ENCODE assay signal across 31 mouse cellular contexts in genomic region chr3:93202499-93202898, GRCm38 (mm10). TPM values are rescaled to one million over a fixed set of nuclear protein-coding genes. Genes with fewer than 3 reads are reported as not detected.
DNase-seq lines count a peak whose midpoint lies in the region; ATAC-seq lines count a peak whose summit lies in the region.
"Had no signal": no experiment of that assay in that cellular context is flagged by ENCODE, and none has a peak within 500 bp of the region (broad histone marks: within the 10 kb centered on the region; RNA-seq: fewer than 3 reads in every experiment).

No protein-coding gene starts in this region.

- no peak overlapping the region for H3K4me3 ChIP-seq in heart, embryonic 11.5 days (ENCODE audit: low read depth, low read length)
- H3K4me3 ChIP-seq in kidney, embryonic 16.5 days (ENCODE audit: low read length) = no peak overlapping the region
- H3K4me3 ChIP-seq in kidney, embryonic 15.5 days (replicated peaks) = no peak overlapping the region
- no peak overlapping the region for H3K4me3 ChIP-seq in limb, embryonic 15.5 days
- H3K4me3 ChIP-seq in limb, embryonic 10.5 days = no peak overlapping the region
- H3K4me3 ChIP-seq in liver, embryonic 12.5 days = no peak overlapping the region
- H3K4me3 ChIP-seq: embryonic facial prominence, embryonic 13.5 days; embryonic facial prominence, embryonic 15.5 days; erythroblast, embryonic 14.5 days; forebrain, embryonic 10.5 days; forebrain, embryonic 12.5 days had no signal

- no peaks in the 10 kb centered on the region for H3K36me3 ChIP-seq in heart, embryonic 11.5 days (ENCODE audit: control insufficient read depth, insufficient read depth, low read length)
- H3K36me3 ChIP-seq in kidney, embryonic 16.5 days (ENCODE audit: insufficient read depth, low read length) = no peaks in the 10 kb centered on the region
- H3K36me3 ChIP-seq in kidney, embryonic 15.5 days = no peaks in the 10 kb centered on the region
- H3K36me3 ChIP-seq in limb, embryonic 15.5 days = no peaks in the 10 kb centered on the region
- H3K36me3 ChIP-seq in limb, embryonic 10.5 days = no peaks in the 10 kb centered on the region
- H3K36me3 ChIP-seq in liver, embryonic 12.5 days = no peaks in the 10 kb centered on the region
- H3K36me3 ChIP-seq: embryonic facial prominence, embryonic 13.5 days; embryonic facial prominence, embryonic 15.5 days; forebrain, embryonic 10.5 days; forebrain, embryonic 12.5 days had no signal

- H3K4me2 ChIP-seq in heart, embryonic 11.5 days = no peak overlapping the region
- H3K4me2 ChIP-seq in kidney, embryonic 16.5 days (replicated peaks; ENCODE audit: low read depth, low read length) = no peak overlapping the region
- no peak overlapping the region for H3K4me2 ChIP-seq in kidney, embryonic 15.5 days
- H3K4me2 ChIP-seq in limb, embryonic 15.5 days = no peak overlapping the region
- no peak overlapping the region for H3K4me2 ChIP-seq in liver, embryonic 12.5 days
- H3K4me2 ChIP-seq: embryonic facial prominence, embryonic 13.5 days; embryonic facial prominence, embryonic 15.5 days; forebrain, embryonic 12.5 days had no signal

- no peak for DNase-seq in heart, adult 8-10 months (ENCODE audit: low spot score)
- DNase-seq in limb, embryonic 10.5 days (ENCODE audit: low spot score) = no peak
- DNase-seq: adrenal gland, adult 2 months; adrenal gland, postnatal 10 days; adrenal gland, postnatal 25 days; cerebellum, adult 11 months; cerebellum, adult 18-20 months; cerebellum, adult 8-10 months; cerebellum, adult 9-11 months; cerebellum, postnatal 14 days; cerebellum, postnatal 36 days; embryo, embryonic 11 days had no signal

- WGBS in heart, embryonic 11.5 days (ENCODE audit: insufficient replicate concordance) = 83% methylated on average over 4 of the region's 4 CpGs
- WGBS in kidney, embryonic 16.5 days = 96% methylated on average over 4 of the region's 4 CpGs
- WGBS in kidney, embryonic 15.5 days = 95% methylated on average over 4 of the region's 4 CpGs
- WGBS in limb, embryonic 15.5 days = 89% methylated on average over 4 of the region's 4 CpGs
- 94% methylated on average over 4 of the region's 4 CpGs for WGBS in limb, embryonic 10.5 days
- 74% methylated on average over 4 of the region's 4 CpGs for WGBS in liver, embryonic 12.5 days (ENCODE audit: insufficient replicate concordance)

- no peak overlapping the region for H3K9ac ChIP-seq in heart, embryonic 11.5 days (ENCODE audit: low read depth, low read length)
- no peak overlapping the region for H3K9ac ChIP-seq in kidney, embryonic 16.5 days (replicated peaks; ENCODE audit: low read length)
- no peak overlapping the region for H3K9ac ChIP-seq in kidney, embryonic 15.5 days
- H3K9ac ChIP-seq in limb, embryonic 15.5 days = no peak overlapping the region
- H3K9ac ChIP-seq in liver, embryonic 12.5 days = no peak overlapping the region
- H3K9ac ChIP-seq: embryonic facial prominence, embryonic 13.5 days; embryonic facial prominence, embryonic 15.5 days; forebrain, embryonic 12.5 days had no signal

- no peaks in the 10 kb centered on the region for H3K27me3 ChIP-seq in heart, embryonic 11.5 days (ENCODE audit: control insufficient read depth, insufficient read depth, low read length)
- no peaks in the 10 kb centered on the region for H3K27me3 ChIP-seq in kidney, embryonic 16.5 days (ENCODE audit: insufficient read depth, low read length)
- H3K27me3 ChIP-seq in kidney, embryonic 15.5 days = no peaks in the 10 kb centered on the region
- H3K27me3 ChIP-seq in limb, embryonic 15.5 days = no peaks in the 10 kb centered on the region
- no peaks in the 10 kb centered on the region for H3K27me3 ChIP-seq in limb, embryonic 10.5 days (ENCODE audit: low read depth, poor library complexity, severe bottlenecking)
- no peaks in the 10 kb centered on the region for H3K27me3 ChIP-seq in liver, embryonic 12.5 days (replicated peaks)
- H3K27me3 ChIP-seq: embryonic facial prominence, embryonic 13.5 days; embryonic facial prominence, embryonic 15.5 days; forebrain, embryonic 12.5 days had no signal

- no peaks in the 10 kb centered on the region for H3K4me1 ChIP-seq in heart, embryonic 11.5 days (ENCODE audit: control insufficient read depth, insufficient read depth, low read length)
- H3K4me1 ChIP-seq in kidney, embryonic 16.5 days (ENCODE audit: insufficient read depth, low read length) = no peaks in the 10 kb centered on the region
- no peaks in the 10 kb centered on the region for H3K4me1 ChIP-seq in kidney, embryonic 15.5 days
- no peaks in the 10 kb centered on the region for H3K4me1 ChIP-seq in limb, embryonic 15.5 days
- no peaks in the 10 kb centered on the region for H3K4me1 ChIP-seq in limb, embryonic 10.5 days
- no peaks in the 10 kb centered on the region for H3K4me1 ChIP-seq in liver, embryonic 12.5 days
- H3K4me1 ChIP-seq: embryonic facial prominence, embryonic 13.5 days; embryonic facial prominence, embryonic 15.5 days; forebrain, embryonic 10.5 days; forebrain, embryonic 12.5 days had no signal

- no peak overlapping the region for H3K27ac ChIP-seq in heart, embryonic 11.5 days (ENCODE audit: low read depth, low read length)
- H3K27ac ChIP-seq in kidney, embryonic 16.5 days (ENCODE audit: low read length) = no peak overlapping the region
- no peak overlapping the region for H3K27ac ChIP-seq in kidney, embryonic 15.5 days
- no peak overlapping the region for H3K27ac ChIP-seq in limb, embryonic 15.5 days
- no peak overlapping the region for H3K27ac ChIP-seq in limb, embryonic 10.5 days
- H3K27ac ChIP-seq in liver, embryonic 12.5 days = no peak overlapping the region
- H3K27ac ChIP-seq: embryonic facial prominence, embryonic 13.5 days; embryonic facial prominence, embryonic 15.5 days; forebrain, embryonic 10.5 days; forebrain, embryonic 12.5 days had no signal

- H3K9me3 ChIP-seq in heart, embryonic 11.5 days (replicated peaks; ENCODE audit: control insufficient read depth, low read length) = peaks cover 3% of the 10 kb centered on the region
- H3K9me3 ChIP-seq in kidney, embryonic 16.5 days (ENCODE audit: low read length) = peaks cover 17% of the 10 kb centered on the region
- H3K9me3 ChIP-seq in kidney, embryonic 15.5 days (replicated peaks) = no peaks in the 10 kb centered on the region
- H3K9me3 ChIP-seq in limb, embryonic 15.5 days = no peaks in the 10 kb centered on the region; the same call in 1 of the 2 replicates
- peaks cover 6% of the 10 kb centered on the region for H3K9me3 ChIP-seq in limb, embryonic 10.5 days (replicated peaks)
- H3K9me3 ChIP-seq in liver, embryonic 12.5 days (replicated peaks) = peaks cover 26% of the 10 kb centered on the region; the same call in 1 of the 2 replicates
- H3K9me3 ChIP-seq: embryonic facial prominence, embryonic 15.5 days had no signal

- ATAC-seq in heart, embryonic 11.5 days (replicated peaks; ENCODE audit: insufficient number of reproducible peaks, low FRiP score, low TSS enrichment) = peak; percentile 18; the same call in 1 of the 2 replicates
- ATAC-seq in kidney, embryonic 16.5 days (ENCODE audit: low FRiP score, low TSS enrichment) = 0 out of 2 replicates have a peak, but pooled peaks have one; percentile 23
- ATAC-seq in kidney, embryonic 15.5 days (replicated peaks; ENCODE audit: low FRiP score) = no peak
- ATAC-seq in limb, embryonic 15.5 days (ENCODE audit: insufficient number of reproducible peaks, low FRiP score, low TSS enrichment, low read depth) = 0 out of 2 replicates have a peak, but pooled peaks have one; percentile 14
- peak; percentile 16; the same call in 1 of the 2 replicates for ATAC-seq in neutrophil, adult 5-6 weeks (ENCODE audit: extremely low read depth, insufficient number of reproducible peaks, low FRiP score, poor library complexity, severe bottlenecking)
- ATAC-seq in liver, embryonic 12.5 days = no peak
- ATAC-seq: forebrain, embryonic 14.5 days; forebrain, embryonic 16.5 days had no signal

RNA-seq across cellular contexts. Expression of gene Flg2, which starts 5.4 kb away (rescaled TPM):
- polyA plus RNA-seq in heart, embryonic 11.5 days (2014; fragmentation: Nextera tagmentation; extraction: Ambion mirVana) = not detected in 2 replicates
- not detected for total RNA-seq in heart, adult 8-10 months (2022)
- polyA plus RNA-seq in kidney, embryonic 16.5 days (2015; fragmentation: Nextera tagmentation; extraction: Ambion mirVana) = not detected in 2 replicates
- polyA plus RNA-seq in kidney, embryonic 15.5 days (2015; fragmentation: Nextera tagmentation; extraction: Ambion mirVana) = not detected in 2 replicates
- 0.06 and 0.10 TPM in 2 replicates for polyA plus RNA-seq in limb, embryonic 15.5 days (2015; fragmentation: Nextera tagmentation; extraction: Ambion mirVana)
- polyA plus RNA-seq in limb, embryonic 10.5 days (2016; fragmentation: Nextera tagmentation; extraction: Ambion mirVana) = not detected in 2 replicates
- 0.12 TPM in 1 of 2 replicates, not detected in the other for total RNA-seq in neutrophil, adult 5-6 weeks (2017)
- not detected in 2 replicates for polyA plus RNA-seq in liver, embryonic 12.5 days (2016; fragmentation: Nextera tagmentation; extraction: Ambion mirVana)
- total RNA-seq: adrenal gland, adult 2 months; adrenal gland, postnatal 10 days; adrenal gland, postnatal 25 days; adrenal gland, postnatal 4 days; common myeloid progenitor, adult 5-6 weeks; ES-E14; MEL had no signal
- polyA plus RNA-seq: adrenal gland, adult 2 months; brain, embryonic 14.5 days; C2C12; embryonic facial prominence, embryonic 13.5 days; erythroblast, embryonic 14.5 days; forebrain, embryonic 10.5 days; forebrain, embryonic 12.5 days; forebrain, embryonic 14.5 days; forebrain, embryonic 16.5 days had no signal

RNA-seq across cellular contexts. Expression of gene Crnn, which starts 57.9 kb away (rescaled TPM):
- polyA plus RNA-seq in heart, embryonic 11.5 days (2014; fragmentation: Nextera tagmentation; extraction: Ambion mirVana) = not detected in 2 replicates
- not detected for total RNA-seq in heart, adult 8-10 months (2022)
- not detected in 2 replicates for polyA plus RNA-seq in kidney, embryonic 16.5 days (2015; fragmentation: Nextera tagmentation; extraction: Ambion mirVana)
- 0.10 TPM in 1 of 2 replicates, not detected in the other for polyA plus RNA-seq in kidney, embryonic 15.5 days (2015; fragmentation: Nextera tagmentation; extraction: Ambion mirVana)
- polyA plus RNA-seq in limb, embryonic 15.5 days (2015; fragmentation: Nextera tagmentation; extraction: Ambion mirVana) = 2.9 and 3.1 TPM in 2 replicates
- not detected in 2 replicates for polyA plus RNA-seq in limb, embryonic 10.5 days (2016; fragmentation: Nextera tagmentation; extraction: Ambion mirVana)
- total RNA-seq in neutrophil, adult 5-6 weeks (2017) = not detected in 2 replicates
- not detected in 2 replicates for polyA plus RNA-seq in liver, embryonic 12.5 days (2016; fragmentation: Nextera tagmentation; extraction: Ambion mirVana)
- total RNA-seq: adrenal gland, adult 2 months; adrenal gland, postnatal 10 days; adrenal gland, postnatal 25 days; adrenal gland, postnatal 4 days; common myeloid progenitor, adult 5-6 weeks; ES-E14; MEL had no signal
- polyA plus RNA-seq: adrenal gland, adult 2 months; brain, embryonic 14.5 days; C2C12; erythroblast, embryonic 14.5 days; forebrain, embryonic 10.5 days; forebrain, embryonic 12.5 days; forebrain, embryonic 14.5 days; forebrain, embryonic 16.5 days had no signal

Comparison
In these comparisons a context has a peak if more than half of its experiments do, and no peak if none do; other contexts are left out.
1. ATAC-seq: peak in heart, embryonic 11.5 days (single experiment), kidney, embryonic 16.5 days (single experiment), limb, embryonic 15.5 days (single experiment) and neutrophil, adult 5-6 weeks (single experiment); none in kidney, embryonic 15.5 days (single experiment) and liver, embryonic 12.5 days (single experiment).